Mouse (Mus musculus) inflammation-experienced regulatory T-cells, adult 6 months (primary cell): ENCODE measurements around the gene Rtp2. TPM values are rescaled to one million over a fixed set of nuclear protein-coding genes. Genes with fewer than 3 reads are reported as not detected.
"Not testable (repeated sequence)": the region's sequence is repeated elsewhere in the genome, so short reads cannot be mapped to it uniquely, and the experiment has no call there.

ENCODE experiments used
- ATAC-seq: one replicate; pipeline ENCODE4 v1.8.0; 2017
- polyA plus RNA-seq, 3 experiments: library from polyadenylated mRNA; unstranded; fragments of 100-300 nt; shearing (Covaris generic); gene quantifications; one replicate each; pipeline ENCODE4 v1.2.1; 2017

The Rtp2 gene
- polyA plus RNA-seq, 3 experiments from 2014 or later: not detected

GRCm38 (mm10) chr16:23947654-23948053 lies 15.5 kb upstream of the Rtp2 start:
- ATAC-seq: no peak

- ATAC-seq: no peak
Measured at GRCm38 (mm10) chr16:23944801-23945200, 12.6 kb upstream of the Rtp2 start.

GRCm38 (mm10) chr16:23934397-23934796 lies 2.2 kb upstream of the Rtp2 start:
- no peak for ATAC-seq

- no peak for ATAC-seq
Measured at GRCm38 (mm10) chr16:23931275-23931674, 919 bp downstream of the Rtp2 start.

- no peak for ATAC-seq
Measured at GRCm38 (mm10) chr16:23930426-23931073, 1.6 kb downstream of the Rtp2 start.

- no peak for ATAC-seq
Measured at GRCm38 (mm10) chr16:23927301-23928114, 4.7 kb downstream of the Rtp2 start.

GRCm38 (mm10) chr16:23922906-23923305 lies 9.3 kb downstream of the Rtp2 start:
- no peak for ATAC-seq

GRCm38 (mm10) chr16:23921697-23922096 lies 10.5 kb downstream of the Rtp2 start:
- no peak for ATAC-seq

GRCm38 (mm10) chr16:23919418-23919817 lies 12.8 kb downstream of the Rtp2 start:
- no peak for ATAC-seq

- ATAC-seq: no peak
Measured at GRCm38 (mm10) chr16:23913401-23913800, 18.8 kb downstream of the Rtp2 start.

GRCm38 (mm10) chr16:23912741-23913140 lies 19.5 kb downstream of the Rtp2 start:
- ATAC-seq: no peak

GRCm38 (mm10) chr16:23909015-23909354 lies 23.2 kb downstream of the Rtp2 start:
- ATAC-seq: not testable (repeated sequence)

GRCm38 (mm10) chr16:23908076-23909014 lies 23.8 kb downstream of the Rtp2 start:
- not testable (repeated sequence) for ATAC-seq

GRCm38 (mm10) chr16:23906586-23906985 lies 25.6 kb downstream of the Rtp2 start:
- not testable (repeated sequence) for ATAC-seq

GRCm38 (mm10) chr16:23901411-23901810 lies 30.8 kb downstream of the Rtp2 start:
- ATAC-seq: no peak

GRCm38 (mm10) chr16:23900061-23900460 lies 32.1 kb downstream of the Rtp2 start:
- no peak for ATAC-seq

GRCm38 (mm10) chr16:23898840-23899239 lies 33.4 kb downstream of the Rtp2 start:
- peak; percentile 48 for ATAC-seq

- ATAC-seq: peak; percentile 72
Measured at GRCm38 (mm10) chr16:23897984-23898586, 34.1 kb downstream of the Rtp2 start.

- no peak for ATAC-seq
Measured at GRCm38 (mm10) chr16:23897486-23897885, 34.7 kb downstream of the Rtp2 start.

GRCm38 (mm10) chr16:23895135-23895534 lies 37.1 kb downstream of the Rtp2 start:
- ATAC-seq: no peak

- no peak for ATAC-seq
Measured at GRCm38 (mm10) chr16:23890636-23891035, 41.6 kb downstream of the Rtp2 start, which contains the start of gene Sst. Gene Sst (minus strand): TSS chr16:23890958.

- ATAC-seq: no peak
Measured at GRCm38 (mm10) chr16:23890151-23890550, 42.0 kb downstream of the Rtp2 start.
